Mouse (Mus musculus) forebrain, embryonic 15.5 days (tissue): Measurements from ENCODE around the gene Gng10. TPM values are rescaled to one million over a fixed set of nuclear protein-coding genes. Genes with fewer than 3 reads are reported as not detected.

Experiments used
- ATAC-seq: fragments of 200-750 bp; cut with Nextera tagmentation; replicated peaks from 2 replicates; pipeline ENCODE4 v1.8.0; 2017; ENCODE audit warnings: mild to moderate bottlenecking, moderate TSS enrichment, moderate library complexity
- H3K27ac ChIP-seq: fragments of 300-500 bp; sonication (generic); replicated peaks from 2 replicates; pipeline ENCODE4 v1.5.1; 2015; ENCODE audit warnings: mild to moderate bottlenecking, inconsistent platforms
- H3K27me3 ChIP-seq: fragments of 300-500 bp; sonication (generic); 2 replicates; pipeline ENCODE4 v1.6.1; 2015; ENCODE audit warnings: inconsistent platforms
- H3K36me3 ChIP-seq: fragments of 300-500 bp; sonication (generic); 2 replicates; pipeline ENCODE4 v1.6.1; 2015; ENCODE audit warnings: mild to moderate bottlenecking, inconsistent platforms
- H3K4me1 ChIP-seq: fragments of 300-500 bp; sonication (generic); 2 replicates; pipeline ENCODE4 v1.6.1; 2015; ENCODE audit warnings: inconsistent platforms
- H3K4me2 ChIP-seq: fragments of 300-500 bp; sonication (generic); replicated peaks from 2 replicates; pipeline ENCODE4 v1.6.1; 2015; ENCODE audit warnings: mild to moderate bottlenecking, inconsistent platforms
- H3K4me3 ChIP-seq: fragments of 300-500 bp; sonication (generic); 2 replicates; pipeline ENCODE4 v1.5.1; 2015; ENCODE audit warnings: mild to moderate bottlenecking, inconsistent platforms
- H3K9ac ChIP-seq: fragments of 300-500 bp; sonication (generic); replicated peaks from 2 replicates; pipeline ENCODE4 v1.6.1; 2015; ENCODE audit warnings: mild to moderate bottlenecking, inconsistent platforms
- H3K9me3 ChIP-seq: fragments of 300-500 bp; sonication (generic); 2 replicates; pipeline ENCODE4 v1.6.1; 2016; ENCODE audit warnings: inconsistent platforms
- WGBS: fragments of 180-500 bp; shearing (Covaris S2); methylation state at CpG from one replicate; pipeline ENCODE4 v1.1.7; 2015; ENCODE audit warnings: mixed read lengths; 5-methylcytosine and 5-hydroxymethylcytosine counted together
- polyA plus RNA-seq: library from polyadenylated mRNA; unstranded; fragments of >200 nt; fragmentation: Nextera tagmentation; extraction: Ambion mirVana; gene quantifications from 2 replicates; pipeline ENCODE4 v1.2.1, GENCODE M21; 2015

Gng10 gene
- polyA plus RNA-seq, 1 experiment from 2014 or later, result 207 TPM

DNA sequence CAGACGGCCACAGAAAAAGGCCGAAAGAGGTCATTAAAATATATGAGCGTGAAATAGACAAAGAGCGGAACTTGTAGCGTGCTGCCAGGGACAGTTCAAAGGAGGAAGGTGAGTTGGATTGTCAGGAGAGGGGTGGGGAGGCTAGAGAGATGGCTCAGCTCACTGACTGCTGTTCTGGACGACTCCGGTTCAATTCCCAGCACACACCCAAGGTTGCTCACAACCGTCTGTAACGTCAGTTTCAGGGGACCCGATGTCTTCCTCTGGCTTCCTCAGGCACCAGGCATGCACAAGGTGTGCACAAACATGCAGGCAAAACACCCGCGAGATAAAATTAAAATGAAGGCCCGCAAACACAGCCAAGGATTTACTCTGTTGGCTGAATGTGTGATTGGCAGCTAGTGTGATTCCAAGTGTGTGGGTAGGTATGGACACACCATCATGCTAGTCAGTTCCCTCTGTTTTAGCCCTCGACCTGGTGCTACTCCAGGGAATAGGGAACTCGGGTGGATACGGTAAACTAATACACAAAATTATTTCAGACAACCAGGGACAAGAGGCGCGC lies 980 bp downstream of the Gng10 start:
- WGBS, result 55% methylated on average over 18 of the region's 18 CpGs
- peak overlapping the region; percentile 89 for H3K4me3 ChIP-seq
- peaks cover 18% of the 10 kb centered on the region for H3K4me1 ChIP-seq
- ATAC-seq, result peak; percentile 44
- peak overlapping the region; percentile 94 for H3K9ac ChIP-seq
- peaks cover 13% of the 10 kb centered on the region for H3K36me3 ChIP-seq
- H3K9me3 ChIP-seq, result no peaks in the 10 kb centered on the region
- H3K4me2 ChIP-seq, result peak overlapping the region; percentile 55
- peak overlapping the region; percentile 95 for H3K27ac ChIP-seq
- H3K27me3 ChIP-seq, result no peaks in the 10 kb centered on the region

DNA sequence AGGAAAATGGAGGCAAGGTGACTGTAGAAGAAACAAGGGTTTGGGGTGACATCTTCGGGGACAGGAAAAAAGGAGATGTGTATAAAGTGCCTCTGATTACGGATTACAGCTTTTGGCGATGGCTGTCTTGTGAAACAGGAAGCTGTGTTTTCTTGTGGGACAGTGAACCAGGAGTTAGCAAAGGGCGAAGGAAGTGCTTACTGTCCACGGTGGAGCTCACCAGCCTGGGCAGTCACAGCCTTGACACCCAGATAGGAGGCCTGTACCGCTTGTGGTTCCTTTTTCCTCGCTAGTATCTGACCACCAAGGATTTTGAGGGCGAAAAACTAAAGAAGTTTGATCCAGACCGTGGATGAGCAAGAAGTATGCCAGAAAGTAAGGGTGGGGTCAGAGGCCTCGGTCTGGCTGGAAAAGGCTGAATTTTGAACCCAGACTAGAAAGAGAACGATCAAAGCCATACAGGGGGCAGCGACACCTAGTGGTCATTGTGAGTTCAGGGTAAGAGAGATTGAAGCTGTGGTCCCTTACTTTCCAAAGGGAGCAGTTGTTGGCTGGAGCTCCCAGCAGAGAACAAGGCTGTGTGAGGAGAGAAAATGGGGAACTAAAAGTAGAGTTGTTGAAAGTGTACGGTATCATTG lies 1.7 kb downstream of the Gng10 start:
- Histone ChIP-seq H3K4me1 (peaks cover 18% of the 10 kb centered on the region), H3K27me3 (no peaks in the 10 kb centered on the region), H3K4me2 (peak overlapping the region; percentile 55), H3K9ac (no peak overlapping the region), H3K27ac (no peak overlapping the region), H3K4me3 (peak overlapping the region; percentile 4; the same call in 1 of the 2 replicates), H3K9me3 (no peaks in the 10 kb centered on the region), H3K36me3 (peaks cover 15% of the 10 kb centered on the region)
- no peak for ATAC-seq
- WGBS, result 52% methylated on average over 13 of the region's 13 CpGs

DNA sequence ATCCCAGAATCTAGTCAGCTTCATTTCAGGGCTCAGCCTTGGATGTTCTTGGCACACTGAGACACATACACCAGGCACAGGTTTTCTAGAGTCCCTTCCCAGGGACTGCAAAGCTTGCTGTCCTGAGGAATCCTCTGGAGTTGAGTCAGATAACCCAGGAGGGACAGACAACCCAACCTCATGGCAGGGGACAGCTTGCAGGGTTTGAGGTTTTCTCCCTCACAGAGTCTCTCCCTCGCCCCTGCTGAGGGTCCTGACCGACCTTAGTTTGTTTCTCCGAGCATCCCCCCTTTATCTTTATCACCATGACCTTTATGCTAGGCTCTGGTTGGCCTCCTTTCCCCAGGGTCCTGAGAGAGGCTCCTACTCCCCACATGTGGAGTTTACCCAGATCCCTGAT lies 2.6 kb downstream of the Gng10 start:
- H3K27ac ChIP-seq, result no peak overlapping the region
- no peaks in the 10 kb centered on the region for H3K27me3 ChIP-seq
- WGBS, result 86% methylated on average over 3 of the region's 3 CpGs
- no peak overlapping the region for H3K4me2 ChIP-seq
- no peak overlapping the region for H3K4me3 ChIP-seq
- H3K4me1 ChIP-seq, result peaks cover 18% of the 10 kb centered on the region
- H3K36me3 ChIP-seq, result peaks cover 15% of the 10 kb centered on the region
- no peak overlapping the region for H3K9ac ChIP-seq
- H3K9me3 ChIP-seq, result no peaks in the 10 kb centered on the region
- no peak for ATAC-seq

DNA sequence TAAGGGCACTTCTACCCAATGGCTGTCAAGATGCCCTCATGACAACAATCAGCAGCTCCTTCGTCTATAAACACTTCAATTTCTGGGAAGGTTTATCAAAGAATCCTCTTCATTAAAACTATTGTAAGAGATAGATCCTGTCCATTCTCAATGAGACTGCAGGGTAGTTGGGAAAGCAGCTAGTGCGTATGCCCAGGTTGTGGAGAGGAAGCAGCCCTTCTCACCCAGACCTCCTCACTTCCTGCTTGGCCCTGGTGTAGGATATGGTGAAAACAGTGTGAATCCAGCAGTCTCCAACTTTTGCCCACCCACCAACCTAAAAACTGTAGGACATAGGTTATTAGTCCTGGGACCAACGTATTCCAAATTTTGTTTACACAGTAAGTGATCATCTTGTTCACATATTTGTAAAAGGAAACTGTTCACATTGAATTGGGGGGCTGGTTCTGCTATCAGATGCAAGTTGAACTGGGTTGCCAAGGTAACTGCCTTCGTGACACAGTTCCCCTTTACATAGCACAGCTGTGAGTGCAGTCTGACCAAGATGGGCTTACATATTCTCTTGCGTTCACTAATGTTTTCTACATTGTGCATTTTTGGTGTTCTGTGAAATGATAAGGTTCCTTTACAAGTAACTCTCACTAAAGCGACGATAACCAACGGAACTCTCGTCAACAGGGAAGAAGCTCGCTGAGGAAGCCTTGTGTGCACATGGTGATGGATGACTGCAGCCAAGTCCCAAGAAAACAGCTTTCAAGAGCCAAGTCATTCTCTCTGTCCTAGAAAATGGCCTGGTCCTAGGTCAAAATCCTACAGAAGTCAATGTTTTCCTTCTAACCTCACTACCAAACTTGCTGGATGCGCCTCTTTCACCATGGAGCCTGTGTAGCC lies 5.8 kb downstream of the Gng10 start:
- Histone ChIP-seq H3K4me3 (no peak overlapping the region), H3K9me3 (no peaks in the 10 kb centered on the region), H3K4me2 (no peak overlapping the region), H3K36me3 (peaks cover 19% of the 10 kb centered on the region), H3K4me1 (peaks cover 11% of the 10 kb centered on the region), H3K27ac (no peak overlapping the region), H3K9ac (no peak overlapping the region), H3K27me3 (no peaks in the 10 kb centered on the region)
- no peak for ATAC-seq
- WGBS, result 92% methylated on average over 11 of the region's 11 CpGs

DNA sequence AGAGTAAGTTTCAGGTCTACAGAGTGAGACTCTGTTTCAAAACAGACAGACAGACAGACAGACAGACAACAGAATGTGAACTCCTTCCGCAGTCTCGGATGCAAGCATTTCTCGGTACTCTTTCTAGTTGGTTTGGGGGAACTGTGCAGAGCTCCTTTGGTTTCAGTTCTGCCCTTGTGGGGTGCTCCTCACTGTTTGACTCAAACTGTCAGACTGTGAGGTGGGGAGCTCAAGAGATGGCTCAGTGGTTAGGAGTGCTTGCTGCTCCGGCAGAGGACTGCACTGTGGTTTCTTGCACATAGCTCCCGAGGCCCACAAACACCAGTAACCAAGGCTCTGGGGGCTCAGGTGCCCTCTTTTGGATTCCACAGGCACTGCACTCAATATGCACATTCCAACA lies 8.2 kb downstream of the Gng10 start:
- H3K27ac ChIP-seq, result no peak overlapping the region
- H3K36me3 ChIP-seq, result peaks cover 19% of the 10 kb centered on the region
- no peak for ATAC-seq
- no peak overlapping the region for H3K4me2 ChIP-seq
- H3K9ac ChIP-seq, result no peak overlapping the region
- no peaks in the 10 kb centered on the region for H3K27me3 ChIP-seq
- no peaks in the 10 kb centered on the region for H3K4me1 ChIP-seq
- H3K4me3 ChIP-seq, result no peak overlapping the region
- 97% methylated on average over 5 of the region's 5 CpGs for WGBS
- H3K9me3 ChIP-seq, result no peaks in the 10 kb centered on the region

DNA sequence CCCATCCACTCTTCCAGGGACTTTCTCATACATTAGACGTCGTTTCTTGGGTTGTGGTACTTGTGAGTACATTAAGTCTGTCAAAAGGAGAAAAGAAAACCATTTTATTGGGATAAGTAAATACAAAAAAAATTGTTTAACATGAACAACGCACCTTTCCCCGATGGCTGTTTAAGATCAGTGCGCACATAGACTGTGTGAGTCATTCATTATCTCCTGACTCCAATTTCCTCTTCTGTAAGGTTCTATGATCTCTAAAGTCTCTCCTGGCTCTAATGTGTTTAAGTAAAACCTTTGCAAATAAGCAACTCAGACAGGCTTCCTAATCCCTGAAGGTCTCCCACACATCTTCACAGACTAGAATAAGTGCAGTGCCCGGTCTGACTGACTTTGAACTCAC lies 9.0 kb downstream of the Gng10 start:
- no peak overlapping the region for H3K4me3 ChIP-seq
- no peak overlapping the region for H3K27ac ChIP-seq
- 92% methylated on average over 6 of the region's 6 CpGs for WGBS
- H3K4me1 ChIP-seq, result no peaks in the 10 kb centered on the region
- no peak overlapping the region for H3K4me2 ChIP-seq
- H3K36me3 ChIP-seq, result peaks cover 19% of the 10 kb centered on the region
- H3K27me3 ChIP-seq, result no peaks in the 10 kb centered on the region
- no peak for ATAC-seq
- H3K9me3 ChIP-seq, result no peaks in the 10 kb centered on the region
- no peak overlapping the region for H3K9ac ChIP-seq

DNA sequence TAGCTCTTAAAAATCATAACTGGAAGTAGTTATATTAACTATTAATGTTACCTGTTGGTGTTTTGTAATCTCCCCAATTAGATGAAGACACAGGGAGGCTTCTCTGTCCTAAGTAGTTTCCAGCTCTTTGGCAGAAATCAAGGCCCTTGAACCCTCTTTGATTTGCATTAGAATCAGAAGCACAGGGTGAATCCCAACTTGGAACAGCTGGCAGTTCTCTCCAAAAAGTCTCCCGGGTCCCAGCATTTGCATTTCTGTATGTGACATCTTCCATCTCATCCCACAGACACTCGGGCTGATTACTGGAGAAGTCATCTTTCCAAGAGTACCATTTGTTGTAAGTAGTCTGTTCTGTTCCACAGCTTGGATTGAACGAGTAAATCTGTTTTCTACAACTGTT lies 12.3 kb downstream of the Gng10 start:
- ATAC-seq, result no peak
- 34% methylated on average over 3 of the region's 3 CpGs for WGBS
- H3K4me2 ChIP-seq, result no peak overlapping the region

DNA sequence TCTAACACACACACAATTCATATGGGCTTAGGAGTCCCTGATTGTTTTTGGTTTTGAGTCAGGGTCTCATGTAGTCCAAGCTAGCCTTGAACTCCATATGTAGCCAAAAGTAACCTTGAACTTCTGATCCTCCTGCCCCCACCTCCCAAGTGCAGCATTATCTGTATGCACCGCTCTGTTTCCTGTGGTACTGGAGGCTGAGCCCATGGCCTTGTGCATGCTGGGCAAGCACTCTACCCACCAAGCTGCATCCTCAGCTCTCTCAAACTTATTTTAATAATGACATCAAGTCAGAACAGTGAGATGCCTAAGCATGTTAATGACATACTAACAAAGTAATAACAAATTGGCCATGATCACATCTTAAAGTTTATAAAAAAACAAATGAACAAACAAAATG lies 16.2 kb downstream of the Gng10 start:
- no peak overlapping the region for H3K27ac ChIP-seq
- no peak overlapping the region for H3K9ac ChIP-seq
- H3K9me3 ChIP-seq, result no peaks in the 10 kb centered on the region
- H3K4me1 ChIP-seq, result no peaks in the 10 kb centered on the region
- no peak for ATAC-seq
- no peak overlapping the region for H3K4me3 ChIP-seq
- H3K27me3 ChIP-seq, result no peaks in the 10 kb centered on the region
- no peak overlapping the region for H3K4me2 ChIP-seq
- WGBS, result 96% methylated on average over 1 of the region's 1 CpGs
- H3K36me3 ChIP-seq, result no peaks in the 10 kb centered on the region

More for the DNA sequence above, 12.3 kb downstream of the Gng10 start:
- Histone ChIP-seq H3K27ac (no peak overlapping the region), H3K36me3 (0 out of 2 replicates have a peak, but pooled peaks cover 4% of the 10 kb centered on the region), H3K9ac (no peak overlapping the region), H3K4me3 (no peak overlapping the region), H3K4me1 (no peaks in the 10 kb centered on the region), H3K27me3 (no peaks in the 10 kb centered on the region), H3K9me3 (no peaks in the 10 kb centered on the region)

DNA sequence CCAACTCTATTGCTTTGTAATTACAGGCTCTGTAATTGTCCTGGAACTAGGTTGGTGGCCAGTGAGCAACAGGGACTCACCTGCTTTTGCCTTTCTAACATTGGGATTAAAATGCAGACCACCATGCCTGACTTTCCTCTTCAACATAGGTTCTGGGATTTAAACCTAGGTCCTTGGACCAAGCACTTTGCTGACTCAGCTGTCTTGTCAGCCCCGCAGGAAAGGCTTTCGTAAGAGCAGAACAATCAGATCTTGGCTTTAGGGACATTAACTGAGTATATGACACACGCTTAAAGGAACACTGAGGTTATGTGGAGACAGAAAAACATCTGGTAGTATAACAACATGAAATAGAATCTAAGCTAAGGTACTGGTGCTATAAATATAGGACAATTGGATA lies 23.0 kb downstream of the Gng10 start:
- no peaks in the 10 kb centered on the region for H3K9me3 ChIP-seq
- no peaks in the 10 kb centered on the region for H3K27me3 ChIP-seq
- no peak overlapping the region for H3K4me3 ChIP-seq
- no peak overlapping the region for H3K4me2 ChIP-seq
- no peak overlapping the region for H3K27ac ChIP-seq
- no peak overlapping the region for H3K9ac ChIP-seq
- no peaks in the 10 kb centered on the region for H3K36me3 ChIP-seq
- no peak for ATAC-seq
- 93% methylated on average over 3 of the region's 3 CpGs for WGBS
- no peaks in the 10 kb centered on the region for H3K4me1 ChIP-seq

DNA sequence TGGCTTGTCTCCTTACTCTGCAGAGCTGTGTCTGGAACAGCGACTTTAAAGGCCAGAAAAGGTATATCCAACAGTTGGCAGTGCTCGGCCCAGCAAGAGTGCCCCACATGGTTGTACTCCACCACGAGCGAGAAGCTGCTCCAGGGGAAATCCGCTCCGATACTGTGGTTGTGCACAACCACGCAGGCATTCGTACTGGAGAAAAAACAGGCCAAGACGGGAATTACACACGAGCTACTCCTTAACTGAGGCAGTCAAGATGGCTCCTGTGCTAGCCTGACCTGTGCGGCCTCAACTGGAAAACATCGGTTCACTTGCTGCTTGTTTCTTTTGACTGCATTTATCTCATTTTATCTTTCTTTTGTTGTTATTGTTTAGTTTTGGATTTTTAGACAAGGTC lies 27.6 kb downstream of the Gng10 start:
- Histone ChIP-seq H3K4me1 (no peaks in the 10 kb centered on the region), H3K4me3 (no peak overlapping the region), H3K9me3 (no peaks in the 10 kb centered on the region), H3K36me3 (no peaks in the 10 kb centered on the region), H3K4me2 (no peak overlapping the region), H3K27me3 (no peaks in the 10 kb centered on the region), H3K9ac (no peak overlapping the region), H3K27ac (no peak overlapping the region)
- no peak for ATAC-seq
- WGBS, result 78% methylated on average over 12 of the region's 12 CpGs

DNA sequence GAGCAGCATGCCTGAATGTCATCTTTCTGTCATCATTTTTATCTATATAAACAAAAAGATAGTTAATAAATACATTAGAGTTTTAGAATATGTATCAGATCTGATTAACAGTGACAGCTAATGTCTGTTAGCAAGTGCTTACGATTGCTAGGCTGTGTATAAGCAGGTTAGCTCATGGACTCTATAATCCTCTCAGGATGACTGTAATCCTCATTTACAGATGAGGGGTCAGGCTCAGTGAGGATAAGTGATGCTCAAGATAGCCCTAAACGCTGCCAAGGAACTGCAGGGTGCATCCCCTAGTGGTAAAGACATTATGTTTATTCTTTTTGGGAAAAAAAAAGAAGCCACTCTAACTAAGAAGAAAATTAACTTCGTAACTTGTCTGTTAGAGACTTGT lies 34.4 kb downstream of the Gng10 start:
- ATAC-seq, result no peak
- Histone ChIP-seq H3K9me3 (no peaks in the 10 kb centered on the region), H3K4me1 (no peaks in the 10 kb centered on the region), H3K27me3 (no peaks in the 10 kb centered on the region), H3K4me3 (no peak overlapping the region), H3K27ac (no peak overlapping the region), H3K4me2 (no peak overlapping the region), H3K9ac (no peak overlapping the region), H3K36me3 (no peaks in the 10 kb centered on the region)
- 46% methylated on average over 3 of the region's 3 CpGs for WGBS

DNA sequence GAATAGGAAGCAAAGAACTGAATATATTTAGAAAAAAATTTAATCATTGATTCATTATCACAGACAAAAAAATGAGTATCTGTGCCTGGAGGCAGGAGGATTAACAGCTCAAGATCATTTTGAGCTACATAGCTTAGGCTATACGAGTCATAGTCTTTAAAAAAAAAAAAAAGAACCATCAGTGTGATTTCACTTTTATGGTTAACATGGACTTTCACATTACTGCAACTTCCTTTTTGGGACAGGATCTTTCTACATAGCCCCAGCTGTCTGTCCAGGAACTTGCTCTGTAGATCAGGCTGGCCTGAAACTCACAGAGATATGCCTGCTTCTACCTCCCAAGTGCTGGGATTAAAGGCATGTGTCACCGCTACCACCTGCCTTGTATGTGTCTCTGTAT lies 48.5 kb downstream of the Gng10 start:
- no peak overlapping the region for H3K27ac ChIP-seq
- no peak for ATAC-seq
- 86% methylated on average over 2 of the region's 2 CpGs for WGBS
- H3K4me1 ChIP-seq, result no peaks in the 10 kb centered on the region
- no peaks in the 10 kb centered on the region for H3K36me3 ChIP-seq
- no peaks in the 10 kb centered on the region for H3K27me3 ChIP-seq
- H3K9me3 ChIP-seq, result no peaks in the 10 kb centered on the region
- H3K4me2 ChIP-seq, result no peak overlapping the region
- no peak overlapping the region for H3K4me3 ChIP-seq
- H3K9ac ChIP-seq, result no peak overlapping the region
